Mouse (Mus musculus): ENCODE data around the gene Trpm6.

- TF ChIP-seq CTCF (conservative IDR thresholded peaks at IDR 0.05; ENCODE audit: insufficient read depth, insufficient read length, low read depth, low read length) = no peak
- no peak for TF ChIP-seq POLR2A (IDR thresholded peaks at IDR 0.05; ENCODE audit: low read depth, low read length)
Measured at GRCm38 (mm10) chr19:18902694-18903067, 152.9 kb downstream of the Trpm6 start.
